Mouse (Mus musculus) thymus, postnatal 0 days (tissue): Measurements from ENCODE around the gene Gm44790. TPM values are rescaled to one million over a fixed set of nuclear protein-coding genes. Genes with fewer than 3 reads are reported as not detected.

Source experiments
- DNase-seq: peaks from one replicate; pipeline ENCODE4 v3.0.0-alpha.2; 2015; ENCODE audit warnings: low spot score
- polyA plus RNA-seq: library from polyadenylated mRNA; unstranded; fragments of >200 nt; fragmentation: Nextera tagmentation; extraction: Ambion mirVana; gene quantifications from 2 replicates; pipeline ENCODE4 v1.2.1, GENCODE M21; 2015

The Gm44790 gene
- polyA plus RNA-seq, 1 experiment from 2014 or later, result 0.25 TPM

DNA sequence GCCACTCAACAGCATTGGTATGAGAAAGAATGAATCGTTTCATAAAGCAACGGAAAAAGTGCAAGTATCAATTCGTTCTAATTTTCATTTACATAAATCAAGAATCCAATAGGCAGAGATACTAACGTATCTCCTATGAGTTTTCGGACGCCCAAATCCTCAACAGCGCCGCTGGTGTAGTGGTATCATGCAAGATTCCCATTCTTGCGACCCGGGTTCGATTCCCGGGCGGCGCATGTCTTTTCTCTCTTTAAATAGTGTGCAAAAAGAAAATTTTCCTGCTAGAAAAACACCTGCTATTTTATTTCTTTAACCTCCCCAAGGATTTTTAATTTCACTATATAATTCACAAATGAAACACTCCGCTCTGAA is 22.7 kb upstream of the Gm44790 start:
- no peak for DNase-seq

DNA sequence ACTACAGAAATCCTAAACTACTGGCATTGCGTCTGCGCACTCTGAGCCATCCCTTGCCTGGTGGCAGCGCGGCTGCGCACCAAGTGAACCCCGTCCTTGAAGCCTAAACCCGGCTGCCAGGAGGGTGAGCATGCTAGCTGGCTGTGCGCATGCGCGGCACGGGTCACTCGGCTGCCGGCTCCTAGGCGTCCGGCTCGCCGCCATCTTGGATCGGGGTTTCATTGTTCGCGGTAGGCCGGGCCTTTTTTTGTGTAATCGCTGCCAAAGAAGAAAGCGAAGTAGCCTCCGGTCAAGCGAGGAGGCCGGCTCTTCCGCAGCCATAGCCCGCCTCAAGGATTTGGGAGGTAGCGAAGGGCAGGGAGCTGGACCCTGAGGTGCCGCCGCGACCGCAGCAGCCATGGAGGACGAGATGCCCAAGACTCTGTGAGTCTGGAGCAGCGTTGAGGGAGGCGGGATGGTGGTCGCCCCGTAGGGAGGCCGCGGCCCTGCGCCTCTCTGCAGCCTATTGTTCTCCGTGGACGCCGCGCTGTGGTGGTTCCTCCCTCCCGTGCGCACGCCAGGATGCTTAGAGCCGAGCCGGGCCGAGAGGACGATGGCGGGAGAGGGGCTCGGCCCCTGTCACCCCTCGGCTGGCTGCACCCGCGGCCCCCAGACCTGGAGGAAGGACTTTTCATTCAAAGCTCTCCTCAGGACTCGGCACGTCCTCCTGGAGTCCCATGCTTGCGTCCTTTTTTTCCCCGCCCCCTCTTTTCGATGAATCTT is 22.2 kb upstream of the Gm44790 start, which contains the start of gene Tia1:
Gene Tia1 (plus strand): TSS at position 120 of the 762 bp plus-strand sequence.
- DNase-seq, result peak; percentile 98

DNA sequence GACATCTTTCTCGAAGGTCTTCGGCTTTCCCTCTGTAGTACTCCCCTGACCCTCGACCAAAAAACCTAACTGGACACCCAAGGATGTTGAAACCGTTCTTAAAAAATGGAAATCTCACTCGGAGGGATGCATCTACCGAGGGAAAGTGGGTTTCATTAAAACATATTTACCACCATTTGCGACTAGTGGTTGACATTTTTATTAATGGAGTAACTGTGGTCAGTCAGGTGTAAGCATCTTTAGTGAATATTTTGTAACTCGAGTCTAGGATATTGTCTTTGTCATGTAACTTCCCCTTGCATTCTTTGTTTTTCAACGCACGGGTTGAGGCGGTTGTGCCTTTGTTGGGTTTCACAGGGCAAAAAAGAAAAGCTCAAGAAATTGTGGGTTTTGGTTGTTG is 21.5 kb upstream of the Gm44790 start:
- DNase-seq, result peak; percentile 43

DNA sequence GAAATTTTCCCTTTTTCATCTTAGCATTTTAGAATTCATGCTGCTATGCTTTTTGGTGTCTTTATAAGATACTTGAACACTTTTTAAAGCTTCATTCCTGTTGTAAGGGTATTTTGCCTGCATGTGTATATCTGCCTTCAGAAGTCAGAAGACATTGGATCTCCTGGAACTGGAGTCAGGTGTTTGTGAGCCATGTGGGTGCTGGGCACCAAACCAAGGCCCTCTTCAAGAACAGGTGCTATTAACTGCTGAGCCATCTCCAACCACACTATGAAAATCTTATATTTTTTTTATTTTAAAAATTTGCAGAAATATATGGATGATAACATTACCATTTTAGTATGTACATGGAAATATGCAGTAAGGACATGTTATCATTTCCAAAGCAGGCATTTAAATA is 20.2 kb upstream of the Gm44790 start:
- DNase-seq, result no peak

DNA sequence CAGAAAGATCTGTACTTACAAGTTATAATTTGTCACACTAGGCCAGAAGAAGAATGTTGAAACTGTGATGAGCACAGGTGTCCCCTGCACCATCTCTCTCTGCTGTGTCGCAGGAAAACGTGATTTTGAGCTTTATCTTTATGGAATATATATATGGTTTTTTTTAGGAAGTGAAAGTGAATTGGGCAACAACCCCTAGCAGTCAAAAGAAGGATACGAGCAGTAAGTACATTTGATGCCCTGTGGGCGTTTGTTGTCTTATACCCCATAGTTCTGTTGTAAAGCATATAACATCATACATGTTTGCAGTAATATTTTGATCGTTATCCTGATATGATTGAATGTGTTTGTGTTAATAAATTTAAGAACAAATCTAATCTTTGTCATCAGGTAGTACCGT is 7.7 kb upstream of the Gm44790 start:
- DNase-seq, result no peak

DNA sequence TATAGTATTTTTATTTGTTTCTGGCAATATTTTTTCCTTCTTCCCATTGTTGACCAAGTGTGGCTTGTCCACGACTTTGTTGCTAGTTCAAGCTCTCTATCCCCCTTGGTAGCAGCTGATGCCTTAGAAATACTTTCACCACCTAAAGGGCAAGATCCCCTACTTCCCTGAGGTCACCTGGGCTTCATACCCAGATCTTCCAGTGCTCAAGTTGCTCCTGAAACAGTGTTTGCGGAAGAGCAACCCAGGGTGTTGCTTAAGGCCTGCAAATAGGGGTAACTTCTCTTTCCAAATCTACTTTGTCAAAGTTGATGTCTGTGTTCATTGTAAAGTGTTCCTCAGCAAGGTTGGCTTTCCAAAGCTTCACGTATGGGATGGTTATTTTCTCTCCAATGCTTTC is 7.2 kb upstream of the Gm44790 start:
- no peak for DNase-seq

DNA sequence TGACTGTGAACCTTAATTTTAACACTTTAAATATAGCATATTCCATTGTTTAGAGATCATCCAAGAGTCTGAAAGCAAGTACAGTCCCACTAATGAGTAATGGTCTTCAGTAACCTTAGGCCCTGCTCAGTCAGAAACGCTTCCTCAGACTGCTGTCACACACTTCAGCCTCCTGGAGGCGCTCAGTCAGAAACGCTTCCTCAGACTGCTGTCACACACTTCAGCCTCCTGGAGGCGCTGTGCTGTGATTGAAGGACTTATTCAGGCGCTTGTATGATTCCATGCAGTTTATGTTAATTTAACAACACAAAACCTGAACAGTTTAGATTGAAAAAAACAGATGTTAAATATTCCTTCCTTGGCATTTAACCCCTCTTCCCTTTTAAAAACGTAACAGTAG is 6.0 kb upstream of the Gm44790 start:
- DNase-seq, result peak; percentile 54

DNA sequence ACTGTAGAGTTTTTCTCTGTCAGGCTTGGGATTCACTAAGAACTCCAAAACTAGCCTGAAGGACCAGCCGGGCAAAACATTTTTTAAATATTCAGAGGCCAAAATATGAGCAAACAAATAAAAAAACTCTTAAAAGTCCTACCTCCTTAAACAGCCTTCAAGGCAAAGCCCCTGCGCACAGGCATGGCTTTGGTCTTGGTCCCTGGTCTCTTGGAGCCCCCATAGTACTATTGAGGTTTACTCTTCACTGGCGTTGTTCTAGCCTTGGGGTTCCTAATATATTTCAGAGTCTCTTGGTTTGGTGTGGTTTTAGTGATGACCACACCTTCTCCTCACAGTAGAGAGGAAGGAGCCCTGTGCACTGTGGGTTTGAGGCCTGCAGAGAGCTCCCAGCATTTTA is 5.1 kb downstream of the Gm44790 start:
- DNase-seq, result no peak

DNA sequence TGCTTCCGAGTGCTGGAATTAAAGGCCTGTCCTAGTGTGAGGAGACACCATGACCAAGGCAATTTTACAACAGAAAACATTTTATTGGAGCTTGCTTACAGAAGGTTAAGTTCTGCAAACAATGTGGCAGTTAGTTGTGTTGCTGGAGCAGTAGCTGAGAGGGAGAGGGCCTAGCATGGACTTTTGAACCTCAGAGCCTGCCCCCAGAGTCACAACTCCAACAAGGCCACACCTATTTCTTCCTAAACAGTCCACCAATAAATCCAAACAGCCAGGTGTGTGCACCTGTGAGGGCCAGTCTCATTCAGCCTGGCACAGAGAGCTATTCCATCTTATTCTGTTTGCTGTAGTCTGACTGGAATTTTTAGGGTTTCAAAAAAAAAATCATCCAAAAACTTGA is 7.2 kb downstream of the Gm44790 start:
- DNase-seq, result no peak

DNA sequence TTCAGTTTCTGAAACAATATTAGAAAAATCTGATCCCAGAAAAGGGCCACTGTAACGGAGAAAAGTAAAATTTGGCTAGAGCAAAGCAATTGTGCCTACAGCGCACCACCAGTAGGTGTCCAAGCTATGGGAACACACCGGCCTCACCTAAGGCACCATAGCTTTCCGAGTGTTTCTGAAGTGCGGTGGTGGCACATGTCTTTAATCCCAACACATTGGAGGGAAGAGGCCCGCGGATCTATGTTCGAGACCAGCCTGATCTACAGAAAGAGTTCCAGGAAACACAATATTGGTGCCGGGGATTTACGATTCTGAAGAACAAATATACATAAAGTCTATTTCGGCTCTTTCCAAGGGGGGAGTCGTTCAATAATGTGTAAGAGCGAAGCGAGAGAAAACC is 11.3 kb downstream of the Gm44790 start:
- peak; percentile 73 for DNase-seq

DNA sequence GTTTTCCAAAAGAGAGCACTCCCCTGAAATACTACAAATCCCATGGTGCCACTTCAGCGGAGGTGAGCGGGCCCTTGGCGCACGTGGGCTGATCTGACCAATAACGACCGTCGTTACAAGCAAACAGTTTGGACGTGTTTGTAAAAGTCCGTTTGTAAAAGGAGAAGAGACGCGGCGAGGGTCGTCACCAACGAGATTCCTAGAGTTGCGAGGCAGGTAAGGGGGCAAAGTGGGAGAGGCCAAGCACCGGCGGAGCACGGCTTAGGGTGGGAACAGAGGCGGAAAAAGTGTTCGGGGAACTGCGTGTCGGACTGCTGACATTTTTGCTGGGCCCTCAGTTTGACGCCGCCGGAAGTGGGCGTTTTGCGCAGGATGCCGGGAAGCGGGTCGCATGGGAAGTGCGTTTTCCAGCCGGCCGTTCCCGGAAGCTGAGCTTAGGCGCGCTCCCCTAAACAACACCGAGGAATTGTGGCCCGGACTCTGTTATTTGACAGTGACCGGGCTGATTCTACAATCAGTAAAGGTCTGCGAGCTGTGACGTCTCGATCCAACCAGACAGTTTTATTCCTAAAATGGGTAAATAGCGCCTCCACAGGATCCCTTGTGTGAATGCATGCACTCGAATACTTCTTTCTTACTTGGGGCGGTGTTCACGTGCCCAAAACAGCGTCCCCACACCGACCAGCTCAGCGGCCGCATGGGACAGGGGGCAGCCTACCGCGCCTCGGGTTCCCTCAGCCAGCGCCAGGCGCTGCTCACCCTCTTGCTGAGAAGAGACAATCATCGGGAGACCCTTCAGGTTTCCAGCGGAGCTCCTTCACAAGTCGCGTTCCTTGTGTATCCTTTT is 12.0 kb downstream of the Gm44790 start, which contains the start of gene C87436:
Gene C87436 (plus strand): TSS at position 103 of the 847 bp plus-strand sequence.
- DNase-seq, result peak; percentile 95

DNA sequence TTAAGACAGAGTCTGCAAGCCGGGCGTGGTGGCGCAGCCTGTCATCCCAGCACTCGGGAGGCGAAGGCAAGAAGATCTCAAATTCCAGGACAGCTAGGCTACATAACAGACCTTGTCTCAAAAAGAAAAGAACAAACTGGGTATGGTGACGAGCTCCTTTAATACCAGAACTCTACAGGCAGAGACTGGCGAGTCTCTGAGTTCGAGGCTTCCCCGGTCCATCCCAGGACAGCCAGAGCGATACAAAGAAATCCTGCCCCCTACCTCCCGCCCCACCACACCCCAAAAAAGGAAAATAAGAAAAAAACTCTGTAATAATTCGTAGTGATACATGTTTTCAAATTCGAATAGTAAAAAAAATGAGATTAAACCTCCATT is 12.7 kb downstream of the Gm44790 start:
- DNase-seq, result no peak

DNA sequence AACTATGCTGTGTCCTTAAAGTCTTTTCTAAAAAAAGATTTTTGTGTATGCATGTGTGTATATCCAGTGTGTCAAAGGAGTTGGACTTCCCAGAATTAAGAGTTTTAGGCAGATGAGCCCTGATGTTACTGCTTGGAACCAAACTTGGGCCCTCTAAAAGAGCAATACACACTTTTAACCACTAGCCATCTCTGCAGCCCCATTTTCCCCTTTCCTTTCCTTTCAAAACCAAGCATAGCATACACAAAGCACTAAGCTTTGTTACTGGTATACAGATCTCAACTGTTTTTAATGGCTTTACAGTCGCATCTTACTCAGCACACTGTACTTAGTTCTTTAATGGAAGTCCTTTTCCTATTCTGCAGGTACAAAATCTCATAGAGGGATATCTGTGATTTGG is 13.1 kb downstream of the Gm44790 start:
- no peak for DNase-seq

DNA sequence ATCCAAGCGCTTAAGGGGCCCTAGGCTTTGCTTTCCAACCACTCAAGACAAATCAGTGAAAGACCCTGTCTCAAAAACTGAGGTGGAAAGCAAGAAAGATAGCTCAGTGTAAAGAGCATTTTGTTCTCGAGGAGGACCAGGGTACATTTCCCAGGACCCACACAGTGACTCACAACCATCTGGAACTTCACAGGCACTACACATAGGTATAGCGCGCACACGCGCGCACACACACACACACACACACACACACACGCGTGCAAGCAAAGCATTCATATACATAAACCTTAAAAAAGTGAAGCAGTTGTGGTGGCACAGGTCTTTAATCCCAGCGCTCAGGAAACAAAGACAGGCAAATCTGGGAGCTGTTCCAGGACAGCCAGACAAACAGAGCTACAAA is 15.1 kb downstream of the Gm44790 start:
- no peak for DNase-seq

DNA sequence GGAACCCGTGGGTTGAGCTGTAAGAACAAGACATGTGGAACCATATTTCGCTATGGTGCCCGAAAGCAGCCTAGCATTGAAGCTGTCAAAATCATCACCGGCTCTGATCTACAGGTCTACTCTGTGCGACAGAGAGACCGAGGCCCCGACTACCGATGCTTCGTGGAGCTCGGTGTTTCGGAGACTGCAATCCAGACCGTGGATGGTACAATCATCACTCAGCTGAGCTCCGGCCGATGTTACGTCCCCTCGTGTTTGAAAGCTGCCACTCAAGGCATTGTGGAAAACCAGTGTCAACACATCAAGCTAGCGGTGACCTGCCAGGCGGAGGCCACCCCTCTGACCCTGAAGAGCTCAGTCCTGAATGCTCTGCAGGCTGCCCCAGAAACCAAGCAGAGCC is 19.1 kb downstream of the Gm44790 start:
- no peak for DNase-seq

DNA sequence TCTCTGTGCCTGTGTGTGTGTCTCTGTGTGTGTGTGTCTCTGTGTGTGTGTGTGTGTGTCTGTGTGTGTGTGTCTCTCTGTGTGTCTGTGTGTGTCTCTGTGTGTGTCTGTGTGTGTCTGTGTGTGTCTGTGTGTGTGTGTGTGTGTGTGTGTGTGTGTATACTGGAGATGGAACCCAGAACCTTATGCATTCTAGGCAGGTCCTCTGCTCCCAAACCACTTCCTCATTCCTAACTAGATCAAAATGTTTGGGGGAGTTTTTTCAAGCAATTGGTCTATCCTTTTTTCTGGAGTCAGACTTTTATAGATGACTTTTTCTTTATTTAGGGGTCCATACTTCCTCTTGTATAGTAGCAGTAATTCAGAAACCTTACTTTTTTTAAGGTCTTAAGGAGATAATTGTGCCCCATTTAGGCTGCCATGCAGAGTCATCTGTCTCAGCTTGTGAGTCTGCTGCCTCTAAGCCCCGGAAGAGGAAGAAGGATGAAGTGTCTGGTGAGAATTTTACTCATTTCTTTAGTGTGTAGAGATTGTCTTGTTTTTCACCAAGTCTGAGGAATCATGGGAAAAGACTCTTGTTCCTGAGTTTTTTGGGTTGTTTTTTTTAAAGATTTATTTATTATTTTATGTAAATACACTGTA is 20.6 kb downstream of the Gm44790 start:
- no peak for DNase-seq

DNA sequence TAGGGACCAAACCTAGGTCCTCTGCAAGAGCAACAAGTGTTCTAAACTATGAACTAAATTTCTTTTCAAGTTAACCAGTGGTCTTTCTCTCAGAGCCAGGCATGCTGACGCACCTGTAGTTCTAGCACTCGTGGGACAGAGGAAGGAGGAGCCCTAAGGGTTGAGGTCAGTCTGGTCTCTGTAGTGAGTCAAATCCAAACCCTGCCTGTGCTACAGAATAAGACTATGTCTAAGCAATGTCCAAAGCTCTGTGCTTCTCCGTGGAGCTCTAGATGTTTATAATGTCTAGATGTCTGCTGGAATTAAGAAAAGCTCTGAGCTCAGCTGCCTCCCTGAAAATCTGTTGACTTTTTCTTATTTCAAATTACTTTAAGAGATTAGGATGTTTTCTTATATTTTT is 30.3 kb downstream of the Gm44790 start:
- no peak for DNase-seq

DNA sequence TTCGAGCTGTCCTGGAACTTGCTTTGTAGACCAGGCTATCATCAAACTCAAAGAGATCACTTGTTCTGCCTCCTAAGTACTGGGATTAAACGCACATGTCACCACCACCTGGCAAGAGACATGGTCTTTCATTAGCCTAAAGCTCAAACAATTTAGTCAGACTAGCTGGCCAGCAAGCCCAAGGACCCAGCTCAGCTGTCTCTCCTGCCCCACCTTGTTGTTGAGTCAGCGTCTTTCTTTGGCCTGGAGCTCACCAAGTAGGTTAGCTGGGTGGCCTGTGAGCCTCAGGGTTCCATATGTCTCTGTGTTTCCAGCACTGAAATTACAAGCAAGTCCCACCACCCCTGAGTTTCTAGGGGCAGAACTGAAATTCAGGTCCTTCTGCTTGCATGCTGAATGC is 36.6 kb downstream of the Gm44790 start:
- no peak for DNase-seq

DNA sequence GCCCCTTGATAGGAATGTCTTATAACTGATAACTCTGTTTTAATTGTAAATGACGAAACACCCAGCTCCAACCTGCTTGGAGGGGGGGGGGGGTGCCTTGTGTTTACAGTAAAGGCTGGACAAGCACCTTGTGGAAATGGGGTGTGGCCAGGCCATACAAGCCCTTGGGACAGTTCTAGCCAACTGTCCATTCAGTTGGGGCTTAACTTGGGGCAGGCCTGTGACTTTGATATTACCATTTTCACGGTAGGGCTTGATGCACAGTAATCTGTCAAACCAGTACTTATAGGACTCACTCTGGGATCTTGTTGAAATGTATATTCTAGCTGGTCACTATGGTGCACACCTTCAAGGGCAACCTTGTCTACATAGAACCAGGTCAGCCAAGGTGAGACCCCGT is 44.9 kb downstream of the Gm44790 start:
- no peak for DNase-seq

DNA sequence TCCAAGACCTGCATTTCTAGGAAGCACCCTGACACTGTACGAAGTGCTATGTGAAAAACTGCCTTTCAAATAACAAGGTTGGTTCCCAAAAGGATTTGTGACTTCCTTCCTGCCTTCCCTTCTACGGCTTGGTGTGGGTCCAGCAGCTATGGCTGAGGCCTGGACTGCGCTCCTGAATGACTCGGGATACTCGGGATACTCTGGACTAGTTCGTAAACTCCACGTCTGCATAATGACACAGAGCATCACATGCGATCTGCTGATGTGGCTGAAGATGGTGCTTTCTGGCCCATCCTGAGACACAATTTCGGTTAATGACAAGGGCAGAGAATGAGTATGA is 45.3 kb downstream of the Gm44790 start:
- no peak for DNase-seq

DNA sequence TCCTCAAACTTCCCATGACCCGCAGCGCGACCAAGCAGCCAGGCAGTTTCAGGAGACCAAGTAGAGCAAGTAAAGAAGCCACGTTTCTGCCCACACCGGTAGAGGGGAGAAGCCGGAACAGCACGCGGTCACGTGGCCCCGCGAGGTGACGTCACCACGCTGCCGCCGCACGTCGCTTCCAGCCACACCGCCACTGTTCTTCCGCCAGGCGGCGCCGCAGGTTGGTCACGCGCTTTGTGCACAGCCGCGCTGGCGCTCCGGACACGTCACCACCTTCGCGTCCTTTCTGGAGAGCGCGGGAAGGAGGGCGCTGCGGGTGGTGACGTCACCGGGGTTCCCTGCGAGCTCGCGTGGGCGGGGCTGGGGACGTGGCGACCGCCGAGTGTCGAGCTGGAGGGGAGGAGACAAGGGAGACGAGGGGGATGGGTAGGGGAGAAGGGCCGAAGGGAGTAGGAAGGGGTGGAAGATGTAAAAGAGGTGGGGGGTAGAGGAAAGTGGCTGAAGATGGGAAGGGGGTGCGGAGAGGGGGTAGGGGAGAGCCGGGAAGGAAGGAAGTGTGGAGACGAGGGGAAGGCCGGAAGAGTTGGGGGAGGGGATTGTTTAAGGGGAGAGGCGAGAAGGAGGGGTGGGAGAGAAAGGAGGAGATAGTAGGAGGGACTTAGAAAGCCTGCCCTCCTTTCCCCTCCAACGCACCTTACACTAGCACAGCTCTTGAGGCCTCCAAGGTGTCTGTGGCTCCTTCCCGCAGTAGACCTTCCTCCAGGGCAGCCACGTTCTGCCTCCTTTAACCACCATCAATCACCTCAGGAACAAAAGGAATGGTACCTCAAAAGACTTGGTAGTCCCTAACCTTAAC is 45.9 kb downstream of the Gm44790 start:
- peak; percentile 100 for DNase-seq
